Mouse (Mus musculus): Measurements from ENCODE around the gene Mdn1.

Gene Mdn1

DNA sequence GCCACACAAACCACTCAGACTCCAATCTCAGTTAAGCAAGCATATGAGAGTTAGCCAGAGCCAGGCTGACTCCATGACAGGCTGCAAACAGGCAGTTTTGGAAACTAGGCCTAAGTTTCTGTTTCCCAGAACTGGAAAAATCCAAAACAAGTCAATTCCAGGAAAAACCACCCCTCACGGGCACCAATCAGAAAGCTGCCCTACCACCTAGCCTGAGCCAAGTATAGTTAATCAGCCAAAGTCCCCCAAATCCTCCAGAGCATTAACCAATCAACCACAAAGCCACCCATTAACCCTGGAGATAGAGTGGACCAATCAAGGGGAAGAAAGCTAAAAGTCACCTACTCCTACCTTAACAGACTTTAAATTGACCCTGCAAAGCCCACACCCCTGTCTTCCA is 130.2 kb downstream of the Mdn1 start:
- DNase-seq: peak in 1 of 2 experiments; percentile 23

DNA sequence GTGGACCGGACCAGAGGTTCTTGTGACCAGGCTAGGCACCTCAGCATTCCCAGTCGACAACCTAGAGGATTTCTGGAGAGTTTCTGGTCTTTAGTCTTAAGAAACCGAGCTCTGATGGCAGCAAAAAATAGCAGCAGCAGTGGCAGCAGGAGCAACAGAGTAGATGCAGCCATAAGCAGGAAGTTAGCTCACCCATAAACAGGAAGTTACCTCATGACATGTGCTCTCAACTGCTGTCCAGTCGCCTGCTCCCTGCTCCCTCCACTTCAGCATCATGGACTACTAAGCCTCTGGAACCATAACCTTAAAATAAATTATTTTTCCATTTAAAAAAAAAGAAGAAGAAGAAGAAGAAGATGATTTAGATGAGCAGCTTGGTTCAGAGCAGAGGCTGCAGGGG is 132.1 kb downstream of the Mdn1 start:
- no peak for DNase-seq

DNA sequence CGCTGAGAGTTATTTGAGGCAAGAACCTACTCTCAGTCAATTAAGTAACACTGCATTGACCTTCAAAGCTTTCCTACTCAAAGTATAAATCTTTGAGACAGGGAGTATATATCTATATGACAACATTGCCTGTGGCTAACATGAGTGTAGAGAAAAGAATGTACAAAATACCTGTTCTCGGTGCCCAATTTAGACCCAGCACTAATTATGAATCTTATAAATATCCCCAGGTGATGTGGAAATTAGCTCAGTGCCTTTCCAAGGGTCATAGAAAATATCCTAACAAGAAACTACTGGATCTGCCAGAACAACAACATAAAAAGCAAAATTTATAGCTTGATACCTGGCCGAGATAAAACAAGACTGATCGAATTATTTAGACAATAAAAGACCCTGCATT is 142.1 kb downstream of the Mdn1 start:
- DNase-seq: no peak

DNA sequence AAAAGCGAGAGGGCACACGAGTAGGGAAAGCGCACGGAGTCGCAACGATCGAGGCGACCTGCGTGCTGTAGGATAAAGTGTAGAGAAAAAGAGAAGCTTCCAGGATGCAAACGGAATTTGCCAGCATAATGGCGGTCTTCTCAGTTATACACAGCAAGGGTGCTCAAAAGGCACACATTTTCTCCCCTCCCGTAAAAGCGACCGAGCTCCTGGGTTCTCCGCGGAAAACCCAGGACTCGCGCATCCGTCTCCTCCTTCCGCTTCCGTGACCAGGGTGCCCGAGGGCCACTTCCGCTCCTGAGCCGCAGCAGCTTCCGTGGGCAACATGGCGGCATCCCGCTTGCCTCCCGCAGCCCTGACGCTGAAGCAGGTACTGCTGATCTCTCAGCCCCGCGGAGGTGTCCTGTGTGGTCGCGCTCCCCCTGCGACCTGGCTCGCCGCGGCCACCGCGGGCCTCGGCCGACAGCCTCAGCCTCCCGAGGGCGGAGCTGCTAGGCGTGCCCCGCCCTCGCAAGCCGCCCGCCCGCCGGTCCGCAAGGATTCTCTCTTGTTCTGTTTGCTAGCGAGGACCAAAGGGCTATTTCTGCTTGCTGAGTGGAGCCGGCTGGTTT is 143.2 kb downstream of the Mdn1 start, which contains the start of gene Lyrm2:
Gene Lyrm2, plus strand, starts transcription at position 288 of the 611 bp plus-strand sequence.
- DNase-seq: peak; percentile 76 to 87

DNA sequence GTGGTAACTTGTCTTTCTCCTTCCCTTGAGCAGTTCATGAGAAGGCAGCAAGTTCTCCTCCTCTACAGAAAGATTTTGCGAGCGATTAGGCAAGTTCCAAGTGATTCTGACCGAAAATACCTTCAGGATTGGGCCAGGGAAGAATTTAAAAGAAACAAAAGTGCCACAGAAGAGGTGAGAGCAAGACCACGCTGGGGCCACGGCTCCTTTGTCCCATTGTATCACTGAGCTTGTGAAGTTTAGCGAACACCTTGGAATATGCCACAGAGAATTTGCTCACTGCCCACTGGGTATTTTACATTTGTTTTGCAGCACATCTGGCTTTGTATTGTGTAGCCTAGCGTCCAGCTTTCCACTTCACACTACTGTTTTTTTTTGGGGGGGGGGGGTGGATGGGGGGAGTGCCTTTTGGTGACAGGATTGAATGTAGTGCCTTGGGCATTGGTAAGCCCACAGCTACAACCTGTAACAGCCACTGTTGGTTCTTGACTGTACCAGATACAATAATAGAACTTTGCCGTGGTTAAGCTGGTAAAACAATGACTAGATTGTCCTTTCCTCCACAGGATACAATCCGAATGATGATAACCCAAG is 143.8 kb downstream of the Mdn1 start:
- no peak for DNase-seq

DNA sequence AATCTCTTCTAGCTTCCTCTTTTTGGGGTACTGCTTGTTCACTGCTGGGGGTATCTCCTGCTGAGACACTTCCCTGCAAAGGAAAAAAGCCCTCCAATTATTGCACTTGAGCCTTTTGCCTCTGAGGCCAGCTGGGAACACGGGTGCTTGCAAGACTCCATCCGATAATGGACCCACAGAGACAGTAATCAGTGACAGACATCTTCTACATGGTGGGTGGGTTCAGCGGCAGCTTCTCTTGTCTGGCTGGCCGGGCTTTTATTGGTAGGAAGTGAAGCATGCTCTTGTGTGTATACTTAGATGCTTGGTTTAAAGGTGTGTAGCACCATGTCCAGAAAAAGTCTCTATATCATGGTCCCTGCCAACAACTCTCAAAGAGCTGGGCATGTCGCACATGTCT is 160.6 kb downstream of the Mdn1 start:
- DNase-seq: no peak

DNA sequence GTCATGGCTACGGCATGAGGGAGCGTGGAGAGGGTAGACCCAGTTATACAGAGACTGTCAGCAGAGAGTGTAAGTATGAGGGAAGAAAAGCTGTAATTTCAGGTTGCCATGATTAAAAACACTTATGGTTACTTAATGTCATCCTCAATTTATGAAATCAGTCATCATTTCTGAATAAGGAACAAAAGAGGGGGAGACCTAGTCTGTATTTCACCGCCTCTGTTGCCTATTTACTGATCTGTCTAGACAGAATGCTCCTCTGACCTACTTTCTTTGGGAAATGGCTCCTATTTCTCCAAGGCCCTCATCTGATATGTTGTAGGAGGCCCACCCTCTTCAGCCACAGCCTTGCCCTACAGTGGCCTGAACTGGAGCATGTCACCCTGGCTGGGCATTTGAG is 163.8 kb downstream of the Mdn1 start:
- no peak for DNase-seq

DNA sequence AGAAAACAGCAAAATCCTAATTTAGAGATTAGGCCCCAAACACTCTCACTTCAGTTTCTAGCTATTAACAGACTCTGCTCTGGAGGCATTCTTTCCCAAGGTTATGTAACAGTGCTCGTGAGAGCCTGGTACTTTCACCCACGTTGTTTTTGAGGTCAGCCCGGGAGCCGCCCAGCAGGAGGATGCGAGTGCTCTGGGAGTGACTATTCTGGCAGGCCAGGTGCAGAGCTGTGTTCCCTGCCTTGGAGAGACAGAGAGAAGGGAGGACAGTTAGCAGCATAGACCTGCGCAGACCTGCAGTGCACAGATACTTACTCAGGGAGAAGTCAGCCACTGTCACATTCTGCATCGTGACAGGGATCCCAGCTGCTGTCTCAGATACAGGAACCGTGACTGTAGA is 167.3 kb downstream of the Mdn1 start:
- peak; percentile 45 to 50 for DNase-seq

Data from kidney, postnatal 36 days (tissue).